Mouse (Mus musculus) G1E (cell line): ENCODE measurements at regions not wholly inside any gene's neighbourhood (a gene's known extent, or its start where the extent isn't known, plus 50 kb on each side); places are given as distances from the start of the nearest gene placed in this dataset.

Experiments
- CTCF ChIP-seq: IDR thresholded peaks from 2 replicates; pipeline ENCODE4 v1.5.1; 2012; ENCODE audit warnings: low read depth, low read length, inconsistent platforms, mixed read lengths
- GATA1 ChIP-seq: IDR thresholded peaks from 2 replicates; pipeline ENCODE4 v1.6.1; 2012; ENCODE audit warnings: borderline replicate concordance, low read length, inconsistent platforms, mixed read lengths
- POLR2AphosphoS5 ChIP-seq: IDR thresholded peaks from 2 replicates; pipeline ENCODE4 v1.6.1; 2012; ENCODE audit warnings: low read depth, low read length, inconsistent platforms; ENCODE audit not compliant: insufficient replicate concordance
- TAL1 ChIP-seq: conservative IDR thresholded peaks from 2 replicates; pipeline ENCODE4 v1.6.1; 2012; ENCODE audit warnings: low read depth, low read length, inconsistent platforms, mixed read lengths

GRCm38 (mm10) chr14:48376112-48376511 is 69.8 kb upstream of the Tmem260 start:
- TF ChIP-seq CTCF: no peak
- TF ChIP-seq TAL1: no peak
- TF ChIP-seq GATA1: no peak
- no peak for TF ChIP-seq POLR2AphosphoS5
